Mouse (Mus musculus): Measurements from ENCODE around the gene Hypk.

Hypk gene

DNA sequence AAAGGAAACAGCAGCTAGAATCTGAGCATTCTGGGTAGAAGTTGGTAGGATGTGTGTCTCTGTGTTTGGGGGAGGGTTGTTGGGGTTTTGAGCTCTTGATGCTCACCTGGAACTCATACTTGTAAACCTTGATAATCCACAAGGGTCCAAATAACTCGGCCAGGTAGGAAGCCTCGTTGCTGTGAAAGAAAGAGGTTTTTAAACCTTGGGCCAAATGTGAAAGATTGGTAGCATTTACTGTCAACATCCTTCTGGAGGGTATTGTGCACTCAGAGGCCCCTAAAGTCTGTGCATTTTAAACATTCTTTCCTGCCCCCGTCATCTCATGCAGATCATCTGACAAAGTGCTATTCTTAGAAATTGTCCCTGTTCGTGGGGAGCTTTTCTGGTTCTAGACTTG, at the start of gene Hypk:
Gene Hypk, plus strand, starts transcription at position 301 of the 400 bp plus-strand sequence.
- no peak for DNase-seq

DNA sequence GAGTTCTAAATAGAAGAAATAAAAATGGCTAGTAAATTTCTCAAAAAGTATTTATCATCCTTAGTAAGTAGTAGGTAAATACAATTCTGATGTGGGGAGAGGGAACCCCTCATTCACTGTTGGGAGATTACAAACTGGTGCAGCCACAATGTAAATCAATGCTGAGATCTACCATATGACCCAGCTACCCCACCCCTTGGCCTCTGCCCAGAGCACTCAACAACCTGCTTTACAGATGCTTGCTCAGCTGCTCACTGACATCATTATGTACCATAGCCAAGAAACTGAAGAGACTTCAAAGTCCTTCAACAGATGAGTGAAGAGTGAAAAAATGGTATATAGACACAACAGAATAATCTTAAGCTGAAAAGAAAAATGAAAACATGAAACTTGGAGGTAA, 49.8 kb upstream of the Hypk start:
- no peak for DNase-seq

DNA sequence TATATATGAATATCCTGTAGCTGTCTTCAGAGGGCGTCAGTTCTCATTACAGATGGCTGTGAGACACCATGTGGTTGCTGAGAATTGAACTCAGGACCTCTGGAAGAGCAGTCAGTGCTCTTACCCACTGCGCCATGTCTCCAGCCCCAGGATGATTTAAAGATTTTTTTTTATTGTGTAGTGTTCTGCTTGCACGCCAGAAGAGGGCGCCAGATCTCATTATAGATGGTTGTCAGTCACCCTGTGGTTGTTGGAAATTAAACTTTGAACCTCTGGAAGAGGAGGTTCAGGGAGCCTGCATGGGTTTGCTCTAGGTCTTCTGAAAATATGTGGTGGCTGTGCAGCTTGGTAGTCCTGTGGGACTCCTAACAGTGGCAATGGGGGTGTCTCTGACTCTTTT, 44.9 kb upstream of the Hypk start:
- no peak for DNase-seq

DNA sequence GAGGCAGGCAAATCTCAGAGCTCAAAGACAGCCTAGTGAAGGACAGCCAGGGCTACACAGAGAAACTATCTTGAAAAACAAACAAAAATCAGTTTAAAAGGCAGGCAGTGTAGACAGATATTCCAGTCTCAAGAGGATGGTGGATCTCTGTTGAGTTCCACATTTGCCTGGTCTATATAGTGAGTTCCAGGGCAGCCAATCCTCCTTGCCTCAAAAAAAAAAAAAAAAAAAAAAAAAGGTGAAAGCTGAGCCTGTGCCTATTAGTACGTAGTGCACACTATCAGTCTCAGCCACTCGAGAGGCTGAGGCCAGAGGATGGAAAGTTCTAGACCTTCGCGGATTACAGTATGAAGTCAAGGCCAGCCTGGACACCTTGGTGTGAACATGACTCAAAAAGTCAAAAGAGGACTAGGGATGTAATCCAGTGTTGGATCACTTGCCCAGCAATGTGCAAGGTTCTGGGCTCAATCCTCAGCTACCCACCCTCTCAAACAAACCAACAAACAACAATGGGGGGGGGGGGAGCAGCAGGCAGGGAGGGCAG, 40.2 kb upstream of the Hypk start:
- peak; percentile 12 for DNase-seq

DNA sequence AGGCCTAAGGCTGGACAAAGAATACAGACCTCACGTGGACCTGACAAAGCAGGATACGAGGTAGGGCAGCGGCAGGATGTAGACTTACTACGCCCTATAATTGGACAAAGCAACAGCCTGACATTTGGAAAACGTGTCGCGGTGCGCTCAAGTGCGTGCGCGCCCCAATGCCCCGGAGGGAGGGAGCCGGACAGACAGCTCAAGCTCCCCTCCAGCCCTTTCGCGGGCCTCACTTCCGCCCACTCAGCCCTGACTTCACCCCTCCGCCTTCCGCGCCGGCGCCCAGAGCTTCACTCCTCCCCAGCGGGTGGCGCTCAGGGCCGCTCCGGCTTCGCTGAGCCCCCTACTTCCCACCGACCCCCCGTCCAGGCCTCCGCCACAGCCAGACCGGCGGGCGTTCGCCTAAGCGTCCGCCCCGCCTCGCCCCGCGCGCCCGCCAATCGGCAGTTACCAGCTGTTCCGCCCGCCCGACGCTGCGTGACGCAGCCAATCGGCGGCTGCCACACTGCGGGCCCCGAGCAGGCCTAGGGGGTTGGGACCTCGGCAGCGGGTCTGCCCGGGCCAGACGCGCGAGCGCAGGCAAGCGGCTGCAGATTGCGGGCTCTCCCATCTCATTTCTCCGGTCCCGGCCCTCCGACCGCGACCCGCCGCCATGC, 39.6 kb upstream of the Hypk start, which contains the start of the genes Pdia3 and Catsper2:
Gene Pdia3, plus strand, starts transcription at position 389 of the 656 bp plus-strand sequence.
Gene Catsper2, minus strand, starts transcription at position 406 of the 656 bp plus-strand sequence.
- peak; percentile 97 for DNase-seq

DNA sequence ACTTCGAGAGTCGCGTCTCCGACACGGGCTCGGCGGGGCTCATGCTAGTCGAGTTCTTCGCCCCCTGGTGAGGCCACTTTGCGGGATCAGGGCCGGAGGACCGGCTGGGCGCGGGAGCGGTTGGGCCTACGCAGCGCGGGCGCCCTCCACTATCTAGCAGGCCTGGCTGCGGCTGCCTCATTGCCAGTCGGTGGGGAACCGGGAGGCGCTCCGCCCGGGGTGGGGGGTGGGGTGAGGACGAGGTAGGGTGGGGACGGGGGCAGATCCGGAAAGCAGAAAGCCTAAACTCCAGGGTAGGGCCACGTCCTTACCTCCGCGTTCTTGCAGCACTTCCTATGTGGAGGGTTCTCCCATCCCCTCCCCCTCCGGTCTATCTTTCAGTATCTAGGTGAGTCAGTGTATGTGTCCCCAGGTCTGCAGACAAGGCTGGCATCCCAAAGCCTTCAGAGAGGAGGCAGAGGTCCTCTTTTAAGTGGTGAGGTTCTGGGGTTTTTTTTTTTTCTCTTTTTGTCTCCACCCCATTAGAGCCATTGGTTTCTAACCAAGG, 38.9 kb upstream of the Hypk start:
- peak; percentile 37 for DNase-seq

DNA sequence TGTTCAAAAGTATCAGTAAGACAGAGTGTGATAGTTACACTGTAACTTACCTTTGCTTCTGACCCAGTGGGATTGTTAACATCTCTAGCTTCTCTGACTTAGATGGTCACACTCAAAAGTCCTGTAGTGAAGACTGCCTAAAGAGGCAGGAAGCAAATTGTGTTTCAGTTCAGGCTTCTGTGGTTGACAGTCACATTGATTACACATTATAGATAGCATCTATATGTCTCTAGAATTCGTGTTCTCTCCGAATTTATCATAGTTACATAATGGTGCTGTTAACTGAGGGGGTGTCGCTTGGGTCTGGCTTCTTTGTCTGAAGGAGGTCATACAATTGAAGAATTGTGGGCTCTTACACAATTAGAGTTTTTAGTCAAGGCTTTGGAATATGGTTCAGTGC, 38.0 kb upstream of the Hypk start:
- no peak for DNase-seq

DNA sequence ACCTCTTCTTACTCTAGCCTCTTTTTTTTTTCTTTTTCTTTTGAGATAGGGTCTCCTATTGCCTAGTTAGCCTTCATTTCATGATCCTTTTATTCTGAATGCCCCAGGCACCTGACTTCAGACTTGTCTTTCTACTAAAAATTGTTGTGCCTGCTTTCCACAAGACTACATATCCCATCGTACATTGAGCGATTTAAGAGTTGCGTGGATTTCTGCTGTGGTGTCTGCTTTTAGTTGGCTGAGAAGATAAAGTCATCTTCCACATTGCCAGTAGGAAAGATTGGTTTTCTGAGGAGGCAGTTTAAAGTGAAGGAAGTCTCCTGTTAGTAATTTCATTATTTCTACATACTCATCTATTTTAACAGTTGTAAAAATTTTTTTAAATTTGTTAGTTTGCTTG, 37.5 kb upstream of the Hypk start:
- no peak for DNase-seq

DNA sequence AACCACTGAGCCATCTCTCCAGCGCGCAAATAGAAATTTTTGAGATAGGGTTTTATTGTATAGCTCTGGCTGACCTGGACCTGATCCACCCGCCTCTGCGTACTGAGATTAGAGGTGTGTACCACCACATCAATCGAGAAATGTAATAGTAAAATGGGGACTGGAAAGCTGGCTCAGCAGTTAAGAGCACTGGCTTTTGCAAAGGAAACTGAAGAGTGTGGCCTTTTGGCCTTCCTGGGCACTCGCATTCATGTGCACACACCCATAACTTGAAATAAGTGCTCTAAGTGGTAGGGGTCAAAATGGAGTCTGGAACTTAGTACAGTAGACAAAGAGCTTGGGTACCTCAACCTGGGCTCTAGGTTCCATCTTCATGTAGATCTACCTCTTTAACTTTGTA, 36.7 kb upstream of the Hypk start:
- DNase-seq = no peak

DNA sequence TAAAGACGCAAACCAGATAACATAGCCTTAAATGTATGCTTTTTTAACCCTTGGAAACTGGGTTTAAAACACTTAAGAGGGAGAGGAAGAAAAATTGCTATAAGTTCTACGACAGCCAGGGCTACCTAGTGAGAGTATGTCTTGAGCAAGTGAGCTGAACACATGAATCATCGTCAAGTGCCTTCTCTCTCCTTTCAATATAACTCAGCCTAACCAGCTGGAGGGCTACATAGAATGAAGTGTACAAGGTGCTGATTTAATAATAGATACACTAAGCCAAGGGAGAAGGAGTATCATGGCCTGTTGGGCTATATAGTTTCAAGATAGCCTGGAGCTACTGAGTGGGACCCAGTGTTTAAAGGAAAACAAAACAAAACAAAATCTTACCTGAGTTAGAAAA, 34.6 kb upstream of the Hypk start:
- DNase-seq = no peak

DNA sequence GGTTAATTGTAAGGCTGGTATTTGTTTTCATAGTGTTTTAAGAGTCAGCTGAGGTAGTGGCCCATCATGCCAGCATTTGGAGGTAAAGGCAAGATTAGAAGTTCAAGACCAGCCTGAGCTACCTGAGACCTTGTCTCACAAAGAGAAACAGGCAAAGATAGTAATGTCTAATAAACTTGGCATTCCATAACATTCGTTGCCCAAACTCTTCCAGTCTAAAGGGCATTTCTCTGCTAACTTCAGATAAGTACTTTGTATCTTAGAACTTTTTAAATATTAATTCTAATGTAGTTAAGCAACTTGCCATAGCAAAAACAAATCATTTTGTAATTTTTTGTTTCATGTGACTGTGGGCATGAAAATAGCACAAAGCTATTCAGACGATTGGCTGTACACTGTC, 29.9 kb upstream of the Hypk start:
- no peak for DNase-seq

DNA sequence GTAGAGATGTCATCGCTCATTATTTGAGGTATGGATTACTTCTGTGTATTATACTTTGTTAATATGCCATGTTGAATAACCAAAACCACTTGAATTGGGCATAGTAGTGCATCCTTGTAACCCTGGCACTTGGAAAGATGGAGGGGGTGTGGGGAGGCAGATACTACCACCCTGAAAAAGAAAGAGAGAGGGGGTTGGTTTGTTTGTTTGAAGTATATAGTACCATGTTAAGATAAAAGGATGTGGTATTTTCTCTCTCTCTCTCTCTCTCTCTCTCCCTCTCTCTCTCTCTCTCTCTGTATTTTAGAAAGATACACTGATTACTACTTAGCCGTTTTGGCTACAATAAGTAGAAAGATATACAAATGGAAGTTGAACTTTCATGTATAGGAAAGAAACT, 27.2 kb upstream of the Hypk start:
- DNase-seq = no peak

DNA sequence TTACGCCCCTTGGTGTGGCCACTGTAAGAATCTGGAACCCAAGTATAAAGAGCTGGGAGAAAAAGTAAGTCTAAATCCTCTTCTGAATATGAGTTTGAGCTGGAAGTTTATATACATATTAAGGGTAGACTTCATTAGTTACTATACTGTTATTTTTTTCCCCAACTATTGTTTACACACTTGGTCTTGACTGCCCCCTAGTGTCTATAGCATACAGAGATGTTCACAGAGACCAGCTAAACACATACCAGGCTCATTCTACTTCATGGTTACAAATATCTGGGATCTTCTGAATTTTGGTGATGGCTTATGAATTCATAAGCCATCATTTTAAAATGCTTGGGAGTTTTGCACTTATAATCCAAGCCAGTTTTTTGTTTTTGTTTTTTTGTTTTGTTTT, 18.2 kb upstream of the Hypk start:
- no peak for DNase-seq

DNA sequence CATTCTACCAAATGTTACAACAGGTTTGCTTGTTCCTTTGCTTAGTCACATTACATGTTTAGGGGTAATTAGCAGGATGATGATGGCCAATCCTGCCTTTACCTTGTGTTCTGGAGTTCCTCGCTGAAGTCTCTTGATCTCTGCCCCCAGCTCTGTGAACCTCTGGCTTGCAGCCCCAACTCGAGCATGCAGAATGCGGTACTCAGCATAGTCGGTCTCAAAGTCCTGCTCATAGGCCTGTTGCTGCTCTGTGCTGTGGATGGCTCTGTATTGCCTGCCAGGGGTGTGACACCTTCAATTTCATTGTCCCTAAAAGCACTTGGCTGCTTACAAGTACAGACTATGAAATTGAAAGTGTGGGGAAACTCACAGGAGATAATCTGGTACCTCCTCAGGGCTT, 13.3 kb upstream of the Hypk start:
- no peak for DNase-seq

DNA sequence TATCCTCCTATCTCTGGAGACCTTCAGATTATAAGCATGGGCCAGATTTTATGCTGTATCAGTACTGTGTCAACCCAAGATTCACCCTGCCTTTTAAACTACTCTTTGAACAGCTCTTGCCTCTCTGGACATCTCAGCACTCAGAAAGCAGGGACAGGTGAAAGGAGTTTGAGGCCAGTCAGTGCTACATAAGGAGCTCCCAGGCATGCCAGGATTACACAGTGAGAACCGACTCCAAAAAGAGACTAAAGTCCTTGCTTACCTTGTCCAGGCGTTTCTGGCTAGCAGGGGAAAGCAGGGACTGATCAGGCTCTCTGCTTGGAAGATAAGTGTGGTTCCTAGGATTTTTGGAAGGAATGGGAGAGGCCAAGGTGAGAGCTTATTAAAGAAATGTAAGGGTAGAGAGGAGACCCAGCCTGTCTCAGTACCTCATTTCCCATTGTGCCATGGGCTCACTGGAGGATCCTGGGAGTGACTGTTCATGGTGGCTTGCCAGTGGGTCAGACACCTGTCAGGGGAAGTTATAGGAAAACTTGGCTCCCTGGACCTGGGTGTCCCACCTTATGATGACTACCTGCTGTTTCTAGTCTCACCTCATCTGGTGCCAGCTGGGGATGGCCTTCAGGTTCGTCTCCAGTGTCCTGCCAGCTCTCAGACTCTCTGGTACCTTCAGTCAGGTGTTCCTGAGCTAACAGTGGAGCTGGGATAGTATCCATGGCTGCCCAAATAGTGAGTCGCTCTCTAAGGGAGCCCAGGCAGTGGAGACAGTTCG, 12.1 kb upstream of the Hypk start:
- DNase-seq = no peak

DNA sequence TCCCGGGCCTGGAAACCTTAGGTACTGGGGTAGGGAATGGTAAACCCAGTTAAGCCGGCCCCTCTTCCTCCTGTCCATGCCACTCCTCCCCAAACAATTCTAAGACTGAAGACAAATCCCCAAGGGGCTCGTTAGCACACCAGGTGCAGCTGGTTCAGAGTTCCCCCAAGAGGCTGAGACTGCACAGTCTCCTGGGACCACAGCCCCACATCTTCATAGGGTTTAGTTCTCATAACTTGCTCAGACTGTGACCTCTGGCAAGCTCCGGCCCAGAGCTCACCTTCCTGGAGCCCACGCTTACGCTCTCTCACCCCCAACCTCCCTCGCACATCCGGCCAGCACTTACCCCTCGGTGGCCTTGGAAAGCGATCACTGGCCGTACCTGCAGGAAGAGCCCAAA, 11.3 kb upstream of the Hypk start:
- DNase-seq = no peak

DNA sequence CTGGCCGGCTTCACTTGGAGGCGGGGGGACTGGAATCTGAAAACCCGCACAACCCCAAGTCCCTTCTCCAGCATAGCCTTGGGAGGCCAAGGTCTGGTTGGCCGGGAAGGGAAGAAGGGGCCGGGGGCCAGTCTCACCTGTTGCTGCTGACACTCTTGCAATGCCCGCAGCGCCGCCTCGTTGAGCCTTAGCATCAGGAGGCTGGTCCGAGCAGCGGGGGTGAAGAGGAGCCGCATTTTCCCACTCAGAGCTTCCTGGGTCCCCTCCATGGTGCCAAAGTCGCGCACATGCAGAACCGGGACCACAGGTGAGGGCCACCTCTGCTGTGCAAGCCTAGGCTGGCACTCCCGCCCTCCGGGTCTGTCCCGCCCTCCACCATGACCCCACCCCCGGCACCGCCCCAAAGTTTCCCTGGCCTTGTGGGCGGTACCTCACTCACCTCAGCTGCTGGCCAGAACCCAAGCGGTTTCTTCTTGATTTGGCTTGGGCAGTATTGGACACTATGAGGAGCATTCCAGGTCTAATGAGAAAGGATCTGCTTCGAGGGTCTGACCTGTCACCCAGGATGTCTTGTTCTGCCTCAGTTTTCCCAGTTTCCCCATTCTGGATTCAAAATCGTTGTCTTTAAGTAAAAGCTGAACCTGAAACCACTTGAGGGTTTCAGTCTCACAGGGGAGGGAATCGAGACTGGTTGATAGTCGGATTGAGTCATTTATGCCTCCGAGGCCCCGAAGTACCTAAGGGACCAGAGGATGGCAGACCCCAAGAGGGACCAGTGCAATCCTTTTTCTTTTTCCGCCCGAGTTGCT, 10.6 kb upstream of the Hypk start:
- DNase-seq = no peak

DNA sequence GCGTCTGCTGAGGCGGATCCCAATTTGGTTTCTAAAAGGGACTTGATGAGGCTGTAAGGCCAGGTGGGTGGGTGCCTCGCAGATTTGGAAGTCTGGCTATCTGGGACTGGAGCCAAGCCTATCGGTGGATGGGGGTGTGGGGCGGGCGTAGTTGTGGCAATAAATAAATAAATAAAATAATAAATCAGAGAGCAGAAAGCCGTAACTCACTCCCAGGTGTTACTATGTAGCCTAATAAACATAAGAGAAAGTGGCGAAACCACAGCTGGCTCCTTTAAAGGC, 10.1 kb upstream of the Hypk start:
- DNase-seq = no peak

DNA sequence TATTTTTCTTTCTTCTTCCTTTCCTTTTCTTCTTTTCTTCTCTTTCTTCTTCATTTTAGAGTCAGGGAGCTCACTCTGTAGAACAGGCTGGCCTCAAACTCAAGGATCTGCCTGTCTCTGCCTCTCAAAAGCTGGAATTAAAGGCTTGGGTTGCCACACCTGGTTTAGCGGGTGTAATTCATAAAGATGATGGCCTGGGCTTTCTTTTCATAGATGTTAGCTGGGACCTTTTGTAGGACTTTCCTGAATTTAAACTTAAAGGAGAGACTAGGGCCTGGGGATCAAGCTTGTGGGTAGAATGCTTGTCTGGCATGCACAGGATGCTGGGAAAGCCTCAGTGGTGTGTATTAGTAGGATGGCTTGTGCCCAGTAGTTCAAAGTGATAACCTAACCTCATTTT, 8.9 kb upstream of the Hypk start, which contains the start of gene Ell3:
Gene Ell3, minus strand, starts transcription at position 101 of the 400 bp plus-strand sequence.
- no peak for DNase-seq

DNA sequence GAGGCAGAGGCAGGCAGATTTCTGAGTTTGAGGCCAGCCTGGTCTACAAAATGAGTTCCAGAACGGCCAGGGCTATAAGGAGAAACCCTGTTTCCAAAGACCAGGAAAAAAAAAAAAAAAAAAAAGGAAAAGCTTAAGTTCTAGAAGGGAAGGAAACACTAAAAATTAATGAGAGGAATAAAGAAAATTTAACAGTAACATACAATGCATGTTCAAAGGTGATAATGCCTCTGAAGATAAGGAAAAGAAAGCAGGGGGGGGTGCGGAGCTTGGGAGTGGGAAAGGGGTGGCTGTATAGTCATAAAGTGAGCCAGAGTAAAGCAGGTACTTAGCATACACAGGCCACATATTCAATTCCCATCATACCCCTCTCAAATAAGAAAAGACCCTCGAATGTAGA, 8.0 kb upstream of the Hypk start:
- no peak for DNase-seq

DNA sequence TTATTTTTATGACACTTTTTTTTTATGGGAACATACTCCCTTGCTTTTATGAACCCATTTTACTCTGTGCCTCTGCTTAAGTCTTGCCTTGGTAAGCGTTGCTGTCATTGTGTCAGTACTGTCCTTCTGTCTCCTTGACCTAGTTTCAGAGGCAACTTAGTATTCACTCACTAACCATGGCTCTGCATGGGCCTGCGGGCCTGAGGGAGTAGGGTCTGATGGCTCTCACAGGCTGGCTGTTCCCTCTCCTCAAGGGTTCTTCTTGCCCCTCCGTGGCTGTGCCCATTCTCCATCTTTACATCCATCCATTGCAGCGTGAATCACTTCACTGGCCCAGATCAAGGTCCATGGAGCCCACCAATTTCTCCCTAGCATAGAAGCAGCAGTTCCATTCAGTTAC, 6.6 kb upstream of the Hypk start:
- no peak for DNase-seq

DNA sequence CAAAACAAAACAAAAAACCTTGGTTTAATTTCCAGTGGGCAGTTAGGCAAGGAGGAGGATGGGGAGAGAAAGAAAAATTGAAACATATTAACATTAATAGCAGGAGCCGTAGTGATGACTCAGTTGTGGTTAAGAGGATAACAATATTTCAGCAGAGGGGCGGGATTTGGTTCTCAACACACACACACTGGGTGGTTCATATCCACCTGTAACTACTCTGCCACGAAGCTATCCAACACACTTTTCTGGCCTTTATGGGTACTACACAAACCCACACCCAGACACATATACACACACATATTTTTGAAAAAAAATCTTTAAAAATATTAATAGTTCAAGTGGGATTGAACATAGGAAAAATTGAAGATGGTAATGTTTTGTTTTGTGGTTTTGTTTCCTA, 6.1 kb upstream of the Hypk start:
- DNase-seq = no peak

DNA sequence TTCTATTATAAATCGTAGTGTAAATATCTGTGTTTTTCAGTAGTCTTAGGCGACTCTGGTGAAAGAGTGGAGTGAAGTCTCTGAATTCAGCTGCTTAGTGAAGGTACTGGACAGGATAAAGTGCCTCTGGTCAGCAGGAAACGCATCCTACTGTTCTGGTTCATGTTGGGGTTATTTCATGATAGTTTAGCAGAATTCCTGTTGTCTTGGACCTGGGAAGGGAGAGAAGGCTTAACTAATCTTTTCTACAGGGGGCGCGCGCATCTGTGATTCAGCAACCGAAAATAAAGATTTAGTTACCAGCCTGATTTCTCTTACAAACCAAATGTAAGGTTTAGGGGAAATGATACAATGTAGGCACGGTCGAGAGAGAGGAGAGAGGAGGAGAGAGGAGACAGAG, 5.0 kb upstream of the Hypk start:
- DNase-seq = no peak
